8 mouse cellular contexts compared by ENCODE assay signal in genomic region chr17:21489500-21490001, GRCm38 (mm10). TPM values are rescaled to one million over a fixed set of nuclear protein-coding genes. Genes with fewer than 3 reads are reported as not detected.
DNase-seq lines count a peak whose midpoint lies in the region; ATAC-seq and TF ChIP-seq lines count a peak whose summit lies in the region.

No protein-coding gene starts in this region.

- TF ChIP-seq CTCF in spleen, adult 2 months (IDR thresholded peaks at IDR 0.05; ENCODE audit: extremely low read depth, insufficient read depth, insufficient read length, insufficient replicate concordance) = no peak

- H3K36me3 ChIP-seq in spleen, adult 2 months (ENCODE audit: control insufficient read depth, insufficient read depth, low read length) = peaks cover 2% of the 10 kb centered on the region
- peaks cover 21% of the 10 kb centered on the region for H3K36me3 ChIP-seq in forebrain, embryonic 10.5 days (replicated peaks)
- H3K36me3 ChIP-seq in liver, embryonic 12.5 days = peaks cover 10% of the 10 kb centered on the region

- no peaks in the 10 kb centered on the region; the same call in 1 of the 2 replicates for H3K4me1 ChIP-seq in spleen, adult 2 months (ENCODE audit: control insufficient read depth, insufficient read depth, insufficient read length)
- peaks cover 17% of the 10 kb centered on the region for H3K4me1 ChIP-seq in forebrain, embryonic 10.5 days
- peaks cover 18% of the 10 kb centered on the region for H3K4me1 ChIP-seq in liver, embryonic 12.5 days

- ATAC-seq in liver, embryonic 12.5 days = no peak

- 5% methylated on average over 8 of the region's 8 CpGs for WGBS in spleen, adult 2 months
- 26% methylated on average over 8 of the region's 8 CpGs for WGBS in forebrain, embryonic 10.5 days
- 5% methylated on average over 8 of the region's 8 CpGs for WGBS in liver, embryonic 12.5 days (ENCODE audit: insufficient replicate concordance)

- no peaks in the 10 kb centered on the region for H3K9me3 ChIP-seq in forebrain, embryonic 10.5 days
- no peaks in the 10 kb centered on the region for H3K9me3 ChIP-seq in liver, embryonic 12.5 days (replicated peaks)

- peak overlapping the region; percentile 76 for H3K9ac ChIP-seq in liver, embryonic 12.5 days

- no peak for DNase-seq in spleen, adult 2 months (ENCODE audit: low read depth in 1 of 2, low spot score in 2 of 2)
- DNase-seq in spleen, postnatal 4 days (ENCODE audit: low spot score in 2 of 2) = no peak
- DNase-seq in forebrain, embryonic 10.5 days (ENCODE audit: extremely low spot score, low spot score) = no peak
- no peak for DNase-seq in ovary, postnatal 36 days (ENCODE audit: low spot score)
- no peak for DNase-seq in ovary, postnatal 14 days (ENCODE audit: low spot score)
- no peak for DNase-seq in right cerebral cortex, postnatal 36 days (ENCODE audit: low spot score in 2 of 2)
- DNase-seq in urinary bladder, postnatal 4 days (ENCODE audit: low spot score in 2 of 2) = no peak

- H3K27ac ChIP-seq in spleen, adult 2 months (ENCODE audit: insufficient read depth, low read length) = peak overlapping the region; percentile 3; the same call in 1 of the 2 replicates
- H3K27ac ChIP-seq in forebrain, embryonic 10.5 days = peak overlapping the region; percentile 86
- H3K27ac ChIP-seq in liver, embryonic 12.5 days = peak overlapping the region; percentile 82

- H3K4me3 ChIP-seq in spleen, adult 2 months (ENCODE audit: extremely low read depth, insufficient read depth, insufficient read length) = peak overlapping the region; percentile 77
- peak overlapping the region; percentile 66 for H3K4me3 ChIP-seq in forebrain, embryonic 10.5 days
- H3K4me3 ChIP-seq in liver, embryonic 12.5 days = peak overlapping the region; percentile 81

- TF ChIP-seq POLR2A in spleen, adult 2 months (IDR thresholded peaks at IDR 0.05; ENCODE audit: low read depth, low read length) = no peak

- H3K27me3 ChIP-seq in spleen, adult 2 months (ENCODE audit: control insufficient read depth, insufficient read depth, low read length) = no peaks in the 10 kb centered on the region
- no peaks in the 10 kb centered on the region for H3K27me3 ChIP-seq in forebrain, embryonic 10.5 days (ENCODE audit: poor library complexity, severe bottlenecking)
- no peaks in the 10 kb centered on the region for H3K27me3 ChIP-seq in liver, embryonic 12.5 days (replicated peaks)

- peak overlapping the region; percentile 86 for H3K4me2 ChIP-seq in liver, embryonic 12.5 days

RNA-seq across cellular contexts. Expression of gene Zfp53, which starts 0.8 kb away (rescaled TPM):
- 2.2 TPM in 2 replicates for polyA plus RNA-seq in spleen, adult 2 months (2012; rRNA removed)
- polyA plus RNA-seq in forebrain, embryonic 10.5 days (2016; fragmentation: Nextera tagmentation; extraction: Ambion mirVana) = 9.7 and 11.3 TPM in 2 replicates
- polyA plus RNA-seq in liver, embryonic 12.5 days (2016; fragmentation: Nextera tagmentation; extraction: Ambion mirVana) = 4.1 TPM in 2 replicates

RNA-seq across cellular contexts. Expression of gene Zfp51, which starts 39.4 kb away (rescaled TPM):
- 0.56 and 0.63 TPM in 2 replicates for polyA plus RNA-seq in spleen, adult 2 months (2012; rRNA removed)
- 15.1 and 15.9 TPM in 2 replicates for polyA plus RNA-seq in forebrain, embryonic 10.5 days (2016; fragmentation: Nextera tagmentation; extraction: Ambion mirVana)
- polyA plus RNA-seq in liver, embryonic 12.5 days (2016; fragmentation: Nextera tagmentation; extraction: Ambion mirVana) = 7.8 and 8.4 TPM in 2 replicates

RNA-seq across cellular contexts. Expression of gene Zfp52, which starts 45.8 kb away (rescaled TPM):
- polyA plus RNA-seq in spleen, adult 2 months (2012; rRNA removed) = 0.54 and 0.56 TPM in 2 replicates
- polyA plus RNA-seq in forebrain, embryonic 10.5 days (2016; fragmentation: Nextera tagmentation; extraction: Ambion mirVana) = 2.0 and 2.1 TPM in 2 replicates
- 1.4 and 1.5 TPM in 2 replicates for polyA plus RNA-seq in liver, embryonic 12.5 days (2016; fragmentation: Nextera tagmentation; extraction: Ambion mirVana)

Comparison
In these comparisons a context has a peak if more than half of its experiments do, and no peak if none do; other contexts are left out.
1. H3K27ac ChIP-seq: peak in every context shown above with its lines; median percentile 86 in forebrain, embryonic 10.5 days; 82 in liver, embryonic 12.5 days; 3 in spleen, adult 2 months.